Mouse (Mus musculus) heart, embryonic 14.5 days (tissue): ENCODE results near the gene Vps13a. TPM values are rescaled to one million over a fixed set of nuclear protein-coding genes. Genes with fewer than 3 reads are reported as not detected.

ENCODE experiments used
- ATAC-seq: fragments of 200-750 bp; cut with Nextera tagmentation; 2 replicates; pipeline ENCODE4 v1.8.0; 2017; ENCODE audit warnings: low read depth, moderate TSS enrichment; ENCODE audit not compliant: insufficient number of reproducible peaks, insufficient read depth, low FRiP score
- H3K27ac ChIP-seq, 2 experiments: fragments of 200-500 bp in 1 of 2; fragments of 300-500 bp in 1 of 2; sonication (generic) in 1 of 2; replicated peaks in 1 of 2; 2 replicates each; pipeline ENCODE4 v1.5.1; 2012 to 2014; ENCODE audit warnings: low read depth in 2 of 2, low read length in 2 of 2, control low read depth in 1 of 2, mild to moderate bottlenecking in 1 of 2, mixed read lengths in 1 of 2; ENCODE audit not compliant: control insufficient read depth in 1 of 2, insufficient read depth in 1 of 2
- H3K27me3 ChIP-seq: fragments of 300-500 bp; sonication (generic); 2 replicates; pipeline ENCODE4 v1.6.1; 2014; ENCODE audit warnings: mild to moderate bottlenecking, low read length, control low read depth; ENCODE audit not compliant: control insufficient read depth, insufficient read depth
- H3K36me3 ChIP-seq: fragments of 300-500 bp; sonication (generic); 2 replicates; pipeline ENCODE4 v1.6.1; 2014; ENCODE audit warnings: mild to moderate bottlenecking, control low read depth, low read length, mixed read lengths; ENCODE audit not compliant: control insufficient read depth, insufficient read depth
- H3K4me1 ChIP-seq, 2 experiments: fragments of 200-500 bp in 1 of 2; fragments of 300-500 bp in 1 of 2; sonication (generic) in 1 of 2; 2 replicates each; pipeline ENCODE4 v1.6.1; 2012 to 2014; ENCODE audit warnings: low read length in 2 of 2, control low read depth in 1 of 2, mixed read lengths in 1 of 2; ENCODE audit not compliant: control insufficient read depth in 2 of 2, insufficient read depth in 2 of 2
- H3K4me2 ChIP-seq: fragments of 300-500 bp; sonication (generic); 2 replicates; pipeline ENCODE4 v1.6.1; 2014; ENCODE audit warnings: mild to moderate bottlenecking, low read length
- H3K4me3 ChIP-seq, 2 experiments: fragments of 200-500 bp in 1 of 2; fragments of 300-500 bp in 1 of 2; sonication (generic) in 1 of 2; 2 replicates each; pipeline ENCODE4 v1.5.1; 2012 to 2014; ENCODE audit warnings: low read length in 2 of 2, mild to moderate bottlenecking in 2 of 2, control low read depth in 1 of 2, low read depth in 1 of 2, moderate library complexity in 1 of 2; ENCODE audit not compliant: control insufficient read depth in 1 of 2, insufficient read depth in 1 of 2
- H3K9ac ChIP-seq: fragments of 300-500 bp; sonication (generic); 2 replicates; pipeline ENCODE4 v1.6.1; 2014; ENCODE audit warnings: mild to moderate bottlenecking, low read length
- H3K9me3 ChIP-seq: fragments of 300-500 bp; sonication (generic); 2 replicates; pipeline ENCODE4 v1.6.1; 2016; ENCODE audit warnings: low read length, control low read depth; ENCODE audit not compliant: control insufficient read depth
- WGBS: fragments of 180-500 bp; shearing (Covaris S2); extraction: QIAGEN DNeasy Blood & Tissue Kit; methylation state at CpG from one replicate; pipeline ENCODE4 v1.1.7; 2014; 5-methylcytosine and 5-hydroxymethylcytosine counted together
- polyA plus RNA-seq: library from polyadenylated mRNA; unstranded; fragments of >200 nt; fragmentation: Nextera tagmentation; extraction: Ambion mirVana; gene quantifications from 2 replicates; pipeline ENCODE4 v1.2.1, GENCODE M21; 2014

Vps13a gene
- polyA plus RNA-seq, 1 experiment from 2014 or later, result 11.3 TPM

GRCm38 (mm10) chr19:16602026-16602425, 178.7 kb downstream of the Vps13a start:
- no peak overlapping the region for H3K9ac ChIP-seq
- H3K4me3 ChIP-seq, result no peak overlapping the region
- no peaks in the 10 kb centered on the region for H3K36me3 ChIP-seq
- no peaks in the 10 kb centered on the region for H3K9me3 ChIP-seq
- H3K4me2 ChIP-seq, result no peak overlapping the region
- no peaks in the 10 kb centered on the region; the same call in 1 of the 2 replicates for H3K27me3 ChIP-seq
- no peak overlapping the region for H3K27ac ChIP-seq
- WGBS, result 76% methylated on average over 8 of the region's 8 CpGs
- no peak for ATAC-seq
- H3K4me1 ChIP-seq, result peaks cover 3 to 6% of the 10 kb centered on the region in 2 experiments; a peak in 1 of 4 replicates

GRCm38 (mm10) chr19:16599298-16599970, 181.3 kb downstream of the Vps13a start:
- 17% methylated on average over 9 of the region's 9 CpGs for WGBS
- Histone ChIP-seq H3K4me1 (peaks cover 3 to 6% of the 10 kb centered on the region in 2 experiments; a peak in 1 of 4 replicates), H3K4me2 (peak overlapping the region; percentile 46), H3K27ac (no peak overlapping the region), H3K9ac (no peak overlapping the region), H3K36me3 (no peaks in the 10 kb centered on the region), H3K4me3 (no peak overlapping the region), H3K9me3 (no peaks in the 10 kb centered on the region), H3K27me3 (no peaks in the 10 kb centered on the region; the same call in 1 of the 2 replicates)
- no peak for ATAC-seq

- Histone ChIP-seq H3K9ac (no peak overlapping the region), H3K4me3 (no peak overlapping the region), H3K4me2 (peak overlapping the region; percentile 46), H3K9me3 (no peaks in the 10 kb centered on the region), H3K27me3 (no peaks in the 10 kb centered on the region; the same call in 1 of the 2 replicates), H3K4me1 (peaks cover 3 to 6% of the 10 kb centered on the region in 2 experiments; a peak in 1 of 4 replicates), H3K27ac (no peak overlapping the region), H3K36me3 (no peaks in the 10 kb centered on the region)
- no peak for ATAC-seq
- 41% methylated on average over 11 of the region's 11 CpGs for WGBS
Measured at GRCm38 (mm10) chr19:16598653-16599297, 182.0 kb downstream of the Vps13a start.

- Histone ChIP-seq H3K36me3 (no peaks in the 10 kb centered on the region), H3K4me1 (peaks cover 3 to 6% of the 10 kb centered on the region in 2 experiments; a peak in 1 of 4 replicates), H3K27ac (no peak overlapping the region), H3K4me3 (no peak overlapping the region), H3K27me3 (no peaks in the 10 kb centered on the region; the same call in 1 of the 2 replicates), H3K9ac (no peak overlapping the region), H3K4me2 (no peak overlapping the region), H3K9me3 (no peaks in the 10 kb centered on the region)
- WGBS, result 83% methylated on average over 6 of the region's 6 CpGs
- ATAC-seq, result no peak
Measured at GRCm38 (mm10) chr19:16597216-16597615, 183.5 kb downstream of the Vps13a start.

GRCm38 (mm10) chr19:16593975-16594317, 186.8 kb downstream of the Vps13a start:
- H3K9me3 ChIP-seq, result no peaks in the 10 kb centered on the region
- H3K36me3 ChIP-seq, result no peaks in the 10 kb centered on the region
- no peak overlapping the region for H3K9ac ChIP-seq
- H3K27ac ChIP-seq, result no peak overlapping the region
- H3K27me3 ChIP-seq, result no peaks in the 10 kb centered on the region; the same call in 1 of the 2 replicates
- H3K4me2 ChIP-seq, result no peak overlapping the region
- no peak overlapping the region for H3K4me3 ChIP-seq
- peaks cover 3 to 5% of the 10 kb centered on the region in 2 experiments; a peak in 1 of 4 replicates for H3K4me1 ChIP-seq
- no peak for ATAC-seq

GRCm38 (mm10) chr19:16593256-16593974, 187.3 kb downstream of the Vps13a start:
- no peak overlapping the region for H3K9ac ChIP-seq
- H3K4me1 ChIP-seq, result no peaks in the 10 kb centered on the region
- WGBS, result 74% methylated on average over 7 of the region's 7 CpGs

GRCm38 (mm10) chr19:16585379-16585778, 195.4 kb downstream of the Vps13a start:
- ATAC-seq, result no peak
- Histone ChIP-seq H3K4me2 (no peak overlapping the region), H3K36me3 (no peaks in the 10 kb centered on the region), H3K27me3 (no peaks in the 10 kb centered on the region), H3K9me3 (peaks cover 9% of the 10 kb centered on the region; the same call in 1 of the 2 replicates), H3K27ac (no peak overlapping the region), H3K4me3 (no peak overlapping the region), H3K4me1 (no peaks in the 10 kb centered on the region), H3K9ac (no peak overlapping the region)
- WGBS, result 6% methylated on average over 3 of the region's 3 CpGs

More at GRCm38 (mm10) chr19:16593256-16593974, 187.3 kb downstream of the Vps13a start:
- no peak for ATAC-seq
- no peak overlapping the region for H3K4me3 ChIP-seq
- no peak overlapping the region for H3K4me2 ChIP-seq
- no peak overlapping the region for H3K27ac ChIP-seq
- H3K36me3 ChIP-seq, result no peaks in the 10 kb centered on the region
- H3K27me3 ChIP-seq, result no peaks in the 10 kb centered on the region; the same call in 1 of the 2 replicates
- no peaks in the 10 kb centered on the region for H3K9me3 ChIP-seq
